Mouse (Mus musculus): ENCODE measurements around the gene Lhfp. TPM values are rescaled to one million over a fixed set of nuclear protein-coding genes. Genes with fewer than 3 reads are reported as not detected.

Gene Lhfp
- polyA plus RNA-seq, 1 experiment from 2014 or later: 48.1 TPM

DNA sequence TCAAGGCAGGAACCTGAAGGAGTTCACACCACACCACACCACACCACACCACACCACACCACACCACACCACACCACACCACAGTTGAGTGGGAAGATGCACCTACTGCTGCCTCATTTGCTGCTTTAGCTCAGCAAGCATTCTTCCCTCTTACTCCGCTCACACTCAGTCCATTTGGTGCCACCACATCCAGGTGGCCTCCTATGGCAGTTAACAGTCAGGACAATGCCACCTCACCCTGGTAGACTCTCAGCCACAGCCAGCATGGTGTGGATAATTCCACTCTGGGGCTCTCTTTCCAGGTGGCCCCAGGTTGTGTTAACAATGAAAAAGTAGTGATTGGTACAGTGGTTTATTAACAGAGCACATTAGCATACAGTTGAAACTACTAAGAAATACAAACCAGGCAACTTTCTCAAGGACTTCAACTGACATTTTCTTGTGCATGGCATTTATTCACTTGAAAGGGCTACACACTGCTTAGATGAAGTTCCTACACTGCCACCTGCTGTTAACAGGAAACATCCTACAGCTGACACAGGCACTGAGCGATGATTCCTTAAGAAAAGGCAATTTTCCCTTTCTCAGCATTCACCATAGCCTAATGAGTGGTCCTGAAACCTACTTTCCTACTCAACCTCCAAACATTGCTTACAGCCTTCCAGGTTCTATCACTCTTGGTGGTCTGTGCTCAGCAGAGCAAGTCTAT lies 36.8 kb upstream of the Lhfp start:
- Histone ChIP-seq H3K9me3 (ENCODE audit: control insufficient read depth, low read length) (no peaks in the 10 kb centered on the region), H3K27me3 (ENCODE audit: control insufficient read depth, insufficient read depth, low read length) (no peaks in the 10 kb centered on the region), H3K36me3 (ENCODE audit: control insufficient read depth, insufficient read depth, low read length) (peaks cover 68% of the 10 kb centered on the region), H3K4me2 (ENCODE audit: low read length) (no peak overlapping the region), H3K4me1 (ENCODE audit: control insufficient read depth, insufficient read depth, low read length) (no peaks in the 10 kb centered on the region), H3K27ac (replicated peaks; ENCODE audit: low read depth, low read length) (no peak overlapping the region), H3K9ac (replicated peaks; ENCODE audit: low read length) (no peak overlapping the region), H3K4me3 (replicated peaks; ENCODE audit: low read depth, low read length) (no peak overlapping the region)
- 82% methylated on average over 2 of the region's 2 CpGs for WGBS
- DNase-seq: peak; percentile 86
- no peak for ATAC-seq (ENCODE audit: low FRiP score, low TSS enrichment)

DNA sequence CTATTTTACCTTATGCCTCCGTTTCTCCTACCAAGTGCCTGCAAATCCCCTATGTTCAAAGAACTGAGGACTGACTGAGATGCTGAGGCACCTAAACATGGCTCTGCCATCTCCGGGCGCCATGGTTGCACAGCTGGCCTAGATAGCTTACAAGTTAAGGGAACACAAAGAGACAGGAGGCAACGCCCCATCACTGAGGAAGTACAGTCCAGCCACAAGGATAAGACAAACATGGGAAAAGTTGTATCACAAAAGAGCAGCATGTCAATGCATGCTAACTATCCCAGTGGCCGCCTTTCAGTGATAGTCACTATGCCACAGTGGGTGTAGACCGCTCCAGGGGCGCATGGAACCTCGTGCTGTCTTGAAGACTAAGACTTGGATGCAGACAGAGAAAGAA lies 33.9 kb upstream of the Lhfp start:
- H3K4me1 ChIP-seq (ENCODE audit: control insufficient read depth, insufficient read depth, low read length): no peaks in the 10 kb centered on the region
- H3K4me3 ChIP-seq (replicated peaks; ENCODE audit: low read depth, low read length): no peak overlapping the region
- no peaks in the 10 kb centered on the region for H3K9me3 ChIP-seq (ENCODE audit: control insufficient read depth, low read length)
- WGBS: 96% methylated on average over 8 of the region's 8 CpGs
- DNase-seq (no peak), ATAC-seq (ENCODE audit: low FRiP score, low TSS enrichment) (no peak)
- H3K27ac ChIP-seq (replicated peaks; ENCODE audit: low read depth, low read length): no peak overlapping the region
- H3K9ac ChIP-seq (replicated peaks; ENCODE audit: low read length): no peak overlapping the region
- no peak overlapping the region for H3K4me2 ChIP-seq (ENCODE audit: low read length)
- H3K27me3 ChIP-seq (ENCODE audit: control insufficient read depth, insufficient read depth, low read length): no peaks in the 10 kb centered on the region
- H3K36me3 ChIP-seq (ENCODE audit: control insufficient read depth, insufficient read depth, low read length): peaks cover 66% of the 10 kb centered on the region

DNA sequence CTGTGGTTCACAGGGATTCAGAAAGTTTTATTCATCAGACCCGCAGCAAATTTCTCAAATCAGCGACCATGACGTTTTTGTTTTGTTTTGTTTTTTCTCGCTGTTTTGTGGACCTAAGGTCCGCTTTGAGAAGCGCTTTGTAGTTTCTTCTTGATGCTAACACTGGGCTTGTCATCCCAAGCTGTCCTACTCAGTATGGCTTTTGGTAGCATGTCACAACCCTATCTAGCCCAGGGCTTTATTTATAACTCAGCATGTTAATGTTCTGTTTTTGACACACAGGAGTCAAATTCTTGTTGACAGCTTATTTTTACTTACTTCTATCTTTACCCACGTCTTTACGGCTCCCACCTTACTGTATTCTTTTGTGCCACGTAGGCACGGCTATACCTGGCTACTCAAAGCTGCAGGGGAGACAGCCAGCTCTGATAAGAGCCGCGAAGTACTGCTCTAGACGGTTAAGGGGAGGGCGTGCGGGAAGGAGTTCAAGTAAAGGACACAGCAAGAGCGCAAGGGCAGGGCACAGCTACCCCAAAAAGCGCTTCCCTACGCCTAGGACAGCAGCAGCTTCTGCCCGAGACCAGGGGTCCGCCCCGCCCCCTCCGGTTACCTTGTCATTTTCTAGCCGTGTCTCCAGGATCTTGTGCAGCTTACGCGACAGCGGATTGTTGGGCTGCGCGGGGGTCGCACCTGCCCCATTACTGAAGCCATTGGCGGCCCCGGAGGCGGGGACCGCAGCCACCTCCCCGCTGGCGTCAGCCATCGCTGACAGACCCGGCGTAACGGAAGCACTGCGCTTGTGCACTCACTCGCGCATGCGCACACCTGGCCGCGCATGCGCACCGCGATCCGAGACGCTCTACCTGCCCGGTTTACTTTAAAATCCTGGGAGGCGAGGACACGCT lies 24.6 kb upstream of the Lhfp start, which contains the start of gene Cog6:
Cog6 (minus strand) TSS at position 802 of the 905 bp plus-strand sequence.
- no peaks in the 10 kb centered on the region for H3K9me3 ChIP-seq (ENCODE audit: control insufficient read depth, low read length)
- peak within 1 kb of the TSS; percentile 81 for H3K9ac ChIP-seq (replicated peaks; ENCODE audit: low read length)
- H3K36me3 ChIP-seq (ENCODE audit: control insufficient read depth, insufficient read depth, low read length): peaks cover 20% of the 10 kb centered on the region
- peak within 1 kb of the TSS; percentile 85 for H3K4me3 ChIP-seq (replicated peaks; ENCODE audit: low read depth, low read length)
- DNase-seq (peak; percentile 97), ATAC-seq (ENCODE audit: low FRiP score, low TSS enrichment) (peak; percentile 93)
- H3K27me3 ChIP-seq (ENCODE audit: control insufficient read depth, insufficient read depth, low read length): no peaks in the 10 kb centered on the region
- H3K4me2 ChIP-seq (ENCODE audit: low read length): peak within 1 kb of the TSS; percentile 78
- 6% methylated on average over 53 of the region's 53 CpGs for WGBS
- peaks cover 9% of the 10 kb centered on the region for H3K4me1 ChIP-seq (ENCODE audit: control insufficient read depth, insufficient read depth, low read length)
- H3K27ac ChIP-seq (replicated peaks; ENCODE audit: low read depth, low read length): peak within 1 kb of the TSS; percentile 78

DNA sequence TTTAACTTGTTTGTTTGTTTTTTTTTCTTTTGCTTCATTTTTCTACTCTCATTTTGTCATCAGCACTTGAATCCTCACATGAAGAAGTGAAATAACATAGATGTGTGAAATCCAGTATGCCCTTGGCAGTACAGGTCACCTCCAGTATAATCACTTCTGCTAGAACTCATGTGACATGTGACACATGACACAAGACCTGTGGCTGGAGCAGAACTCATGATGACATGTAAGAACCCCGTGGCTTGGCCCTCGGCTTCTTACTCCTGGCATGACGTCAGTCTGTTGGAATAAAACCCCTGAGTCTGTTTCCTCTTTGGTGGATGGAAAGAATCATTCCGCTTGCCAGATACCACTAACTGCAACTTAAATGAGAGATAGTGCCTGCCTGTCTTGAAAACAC lies 14.0 kb upstream of the Lhfp start:
- H3K27me3 ChIP-seq (ENCODE audit: control insufficient read depth, insufficient read depth, low read length): no peaks in the 10 kb centered on the region
- no peak overlapping the region for H3K4me3 ChIP-seq (replicated peaks; ENCODE audit: low read depth, low read length)
- H3K9ac ChIP-seq (replicated peaks; ENCODE audit: low read length): no peak overlapping the region
- H3K4me1 ChIP-seq (ENCODE audit: control insufficient read depth, insufficient read depth, low read length): no peaks in the 10 kb centered on the region
- ATAC-seq (ENCODE audit: low FRiP score, low TSS enrichment): no peak
- DNase-seq: no peak
- 86% methylated on average over 4 of the region's 4 CpGs for WGBS
- H3K9me3 ChIP-seq (ENCODE audit: control insufficient read depth, low read length): no peaks in the 10 kb centered on the region
- no peak overlapping the region for H3K4me2 ChIP-seq (ENCODE audit: low read length)
- H3K27ac ChIP-seq (replicated peaks; ENCODE audit: low read depth, low read length): no peak overlapping the region
- no peaks in the 10 kb centered on the region for H3K36me3 ChIP-seq (ENCODE audit: control insufficient read depth, insufficient read depth, low read length)

DNA sequence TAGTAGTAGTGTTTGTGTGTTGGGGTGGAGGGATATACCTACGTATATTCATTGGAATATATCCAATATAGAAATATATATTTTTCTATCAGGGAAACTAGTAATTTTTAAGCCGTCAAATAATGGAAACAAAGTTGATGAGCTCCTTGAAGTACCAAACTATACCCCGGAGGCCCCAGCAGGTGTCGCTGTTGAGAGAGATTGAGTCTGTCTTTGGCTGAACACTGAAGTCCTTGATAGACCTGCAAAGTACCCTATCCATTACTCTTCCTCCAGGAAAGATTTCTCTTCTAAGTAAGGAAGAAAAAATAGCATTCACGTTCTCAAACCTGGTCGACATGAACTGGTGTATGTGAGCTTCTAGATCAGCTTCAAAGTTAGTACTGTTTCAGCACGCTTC lies 12.3 kb upstream of the Lhfp start:
- no peak overlapping the region for H3K4me2 ChIP-seq (ENCODE audit: low read length)
- 26% methylated on average over 7 of the region's 7 CpGs for WGBS
- ATAC-seq (ENCODE audit: low FRiP score, low TSS enrichment) (no peak), DNase-seq (peak; percentile 90)
- H3K4me3 ChIP-seq (replicated peaks; ENCODE audit: low read depth, low read length): no peak overlapping the region
- no peaks in the 10 kb centered on the region for H3K9me3 ChIP-seq (ENCODE audit: control insufficient read depth, low read length)
- no peak overlapping the region for H3K9ac ChIP-seq (replicated peaks; ENCODE audit: low read length)
- H3K4me1 ChIP-seq (ENCODE audit: control insufficient read depth, insufficient read depth, low read length): no peaks in the 10 kb centered on the region
- no peaks in the 10 kb centered on the region for H3K36me3 ChIP-seq (ENCODE audit: control insufficient read depth, insufficient read depth, low read length)
- no peaks in the 10 kb centered on the region for H3K27me3 ChIP-seq (ENCODE audit: control insufficient read depth, insufficient read depth, low read length)
- H3K27ac ChIP-seq (replicated peaks; ENCODE audit: low read depth, low read length): no peak overlapping the region

DNA sequence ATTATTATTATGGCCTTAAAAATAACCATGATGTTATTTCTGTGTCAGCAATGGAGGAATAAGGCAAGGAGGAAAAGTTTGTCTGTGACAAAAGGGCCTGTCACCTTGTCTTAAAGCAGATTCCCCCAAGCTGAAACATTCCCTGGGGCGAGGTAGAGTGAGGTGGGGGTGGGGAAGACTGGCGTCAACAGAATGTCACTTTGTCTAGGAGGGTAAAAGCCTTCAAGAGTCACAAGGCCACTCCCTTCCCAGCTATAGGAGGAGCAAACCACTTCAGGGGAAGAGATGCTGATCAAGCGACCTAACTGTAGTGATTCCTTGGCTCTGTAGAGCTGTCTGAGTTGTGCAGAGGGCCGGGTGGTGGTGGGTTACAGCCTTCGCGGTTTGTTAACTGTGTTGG lies 9.7 kb upstream of the Lhfp start:
- no peak for ATAC-seq (ENCODE audit: low FRiP score, low TSS enrichment)
- WGBS: 47% methylated on average over 6 of the region's 6 CpGs

DNA sequence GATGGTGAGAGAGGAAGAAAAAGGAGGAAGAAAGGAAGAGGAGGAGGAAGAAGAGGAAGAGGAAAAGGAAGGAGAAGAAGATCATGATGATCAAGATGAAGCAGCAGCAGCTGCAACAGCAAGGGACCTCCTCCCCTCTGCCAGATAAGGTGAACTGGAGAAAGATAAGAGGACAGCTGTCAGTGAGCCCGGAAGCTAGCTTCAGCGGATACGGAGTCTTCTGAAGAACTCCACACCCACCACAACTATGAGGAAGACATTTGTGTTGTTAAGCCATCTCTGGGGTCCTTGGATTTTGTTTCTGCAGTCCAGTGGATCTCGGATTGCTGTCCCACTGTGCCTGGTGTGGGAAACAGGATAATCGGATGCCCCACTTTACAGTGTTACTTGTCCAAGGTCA lies 8.9 kb upstream of the Lhfp start:
- H3K9me3 ChIP-seq (ENCODE audit: control insufficient read depth, low read length): no peaks in the 10 kb centered on the region
- no peak for DNase-seq
- no peak overlapping the region for H3K4me3 ChIP-seq (replicated peaks; ENCODE audit: low read depth, low read length)
- no peak overlapping the region for H3K4me2 ChIP-seq (ENCODE audit: low read length)
- no peak for ATAC-seq (ENCODE audit: low FRiP score, low TSS enrichment)
- H3K27me3 ChIP-seq (ENCODE audit: control insufficient read depth, insufficient read depth, low read length): no peaks in the 10 kb centered on the region
- no peaks in the 10 kb centered on the region for H3K4me1 ChIP-seq (ENCODE audit: control insufficient read depth, insufficient read depth, low read length)
- no peaks in the 10 kb centered on the region for H3K36me3 ChIP-seq (ENCODE audit: control insufficient read depth, insufficient read depth, low read length)
- H3K9ac ChIP-seq (replicated peaks; ENCODE audit: low read length): no peak overlapping the region
- H3K27ac ChIP-seq (replicated peaks; ENCODE audit: low read depth, low read length): no peak overlapping the region
- 83% methylated on average over 5 of the region's 5 CpGs for WGBS

More for the DNA sequence above, 9.7 kb upstream of the Lhfp start:
- Histone ChIP-seq H3K9me3 (ENCODE audit: control insufficient read depth, low read length) (no peaks in the 10 kb centered on the region), H3K27me3 (ENCODE audit: control insufficient read depth, insufficient read depth, low read length) (no peaks in the 10 kb centered on the region), H3K9ac (replicated peaks; ENCODE audit: low read length) (no peak overlapping the region), H3K4me2 (ENCODE audit: low read length) (no peak overlapping the region), H3K36me3 (ENCODE audit: control insufficient read depth, insufficient read depth, low read length) (no peaks in the 10 kb centered on the region), H3K4me3 (replicated peaks; ENCODE audit: low read depth, low read length) (no peak overlapping the region), H3K4me1 (ENCODE audit: control insufficient read depth, insufficient read depth, low read length) (no peaks in the 10 kb centered on the region), H3K27ac (replicated peaks; ENCODE audit: low read depth, low read length) (no peak overlapping the region)
- DNase-seq: no peak

DNA sequence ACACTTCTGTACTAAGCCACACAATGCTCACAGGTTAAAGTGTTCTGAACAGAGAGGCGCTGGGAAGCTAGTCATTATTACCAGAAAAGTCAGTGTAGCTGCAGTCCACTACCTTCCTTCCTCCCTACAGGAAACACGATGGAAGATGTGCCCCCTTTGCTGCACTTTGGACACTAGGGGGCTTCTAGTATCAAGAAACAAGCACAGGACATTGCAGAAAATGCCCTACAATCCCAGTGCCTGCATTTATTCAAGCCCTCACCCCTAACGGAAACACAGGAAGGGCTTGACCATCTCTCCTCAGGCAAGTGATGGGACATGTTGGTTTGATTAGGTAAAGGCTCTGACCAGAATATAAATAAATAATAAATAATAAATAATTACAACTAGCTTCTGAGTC lies 7.9 kb upstream of the Lhfp start:
- no peak overlapping the region for H3K27ac ChIP-seq (replicated peaks; ENCODE audit: low read depth, low read length)

More for the DNA sequence above, 7.9 kb upstream of the Lhfp start:
- H3K4me2 ChIP-seq (ENCODE audit: low read length): no peak overlapping the region
- no peaks in the 10 kb centered on the region for H3K36me3 ChIP-seq (ENCODE audit: control insufficient read depth, insufficient read depth, low read length)
- no peak overlapping the region for H3K9ac ChIP-seq (replicated peaks; ENCODE audit: low read length)
- no peaks in the 10 kb centered on the region for H3K9me3 ChIP-seq (ENCODE audit: control insufficient read depth, low read length)
- no peaks in the 10 kb centered on the region for H3K4me1 ChIP-seq (ENCODE audit: control insufficient read depth, insufficient read depth, low read length)
- no peaks in the 10 kb centered on the region; the same call in 1 of the 2 replicates for H3K27me3 ChIP-seq (ENCODE audit: control insufficient read depth, insufficient read depth, low read length)
- 18% methylated on average over 3 of the region's 3 CpGs for WGBS
- no peak for ATAC-seq (ENCODE audit: low FRiP score, low TSS enrichment)
- peak; percentile 83 for DNase-seq
- no peak overlapping the region for H3K4me3 ChIP-seq (replicated peaks; ENCODE audit: low read depth, low read length)

Measured in midbrain, embryonic 14.5 days (tissue).